Mouse (Mus musculus) left cerebral cortex, postnatal 14 days (tissue): ENCODE measurements around the gene Mfsd4b2. TPM values are rescaled to one million over a fixed set of nuclear protein-coding genes. Genes with fewer than 3 reads are reported as not detected.

Source experiments
- DNase-seq, 2 experiments: peaks; one replicate each; pipeline ENCODE4 v3.0.0; 2021 to 2022; ENCODE audit warnings: low spot score in 2 of 2, mixed read lengths in 1 of 2
- intact Hi-C: fragments of 180-260 bp; cut with DNase I; formaldehyde crosslinking; loops from one replicate; pipeline ENCODE4 v1.15.1; 2025
- total RNA-seq, 2 experiments: library from RNA; stranded (reverse); gene quantifications; 2 replicates each; pipeline ENCODE4 v1.2.3; 2021

Mfsd4b2 gene
- total RNA-seq, 2 experiments from 2014 or later = 0.19 to 0.33 TPM

- peak; percentile 80 to 85 for DNase-seq
- intact Hi-C loops = no loop called here
Measured at GRCm38 (mm10) chr10:39898874-39899371, 27.8 kb downstream of the Mfsd4b2 start, which contains the start of gene Mfsd4b4. Gene Mfsd4b4 (minus strand): TSS chr10:39899238.

GRCm38 (mm10) chr10:39896503-39896902 is 30.2 kb downstream of the Mfsd4b2 start:
- no peak for DNase-seq
- intact Hi-C loops = no loop called here

GRCm38 (mm10) chr10:39893702-39894697 is 32.7 kb downstream of the Mfsd4b2 start:
- no peak for DNase-seq
- intact Hi-C loops = no loop called here

- DNase-seq = no peak
- intact Hi-C loops = no loop called here
Measured at GRCm38 (mm10) chr10:39888621-39889020, 38.1 kb downstream of the Mfsd4b2 start.

Other genes with a start within 250 kb of the Mfsd4b2 start
- 10 to 100 TPM; 40.9 to 43.3 TPM for gene Rev3l, start 194.8 kb downstream of the Mfsd4b2 start, total RNA-seq
- gene Mfsd4b4, start 27.7 kb downstream of the Mfsd4b2 start, total RNA-seq = 1 to 10 TPM; 6.8 to 7.1 TPM
- gene Mfsd4b3, start 33.2 kb upstream of the Mfsd4b2 start, total RNA-seq = under 1 TPM in 1 of 2 experiments, not detected in 1; 0.20 TPM
- under 1 TPM; 0.25 to 0.33 TPM for gene Mfsd4b5, start 59.7 kb upstream of the Mfsd4b2 start, total RNA-seq
- gene Mfsd4b1, start 98.3 kb upstream of the Mfsd4b2 start, total RNA-seq = under 1 TPM in 1 of 2 experiments, not detected in 1; 0.80 TPM
- gene Slc16a10, start 215.3 kb upstream of the Mfsd4b2 start, total RNA-seq = 1 to 10 TPM; 2.7 to 3.9 TPM